Mouse (Mus musculus) gastrocnemius, adult 2 months (tissue): ENCODE measurements around the gene Gdf9. TPM values are rescaled to one million over a fixed set of nuclear protein-coding genes. Genes with fewer than 3 reads are reported as not detected.
A peak's percentile ranks its signal among the peaks of the same experiment; 100 is the strongest.
"Not testable (repeated sequence)": the region's sequence is repeated elsewhere in the genome, so short reads cannot be mapped to it uniquely, and the experiment has no call there.

Experiments
- DNase-seq: peaks from one replicate; pipeline ENCODE4 v3.0.0; 2022
- H3K27ac ChIP-seq: fragments of 200-600 bp; 2 replicates; pipeline ENCODE4 v1.8.1; 2022; ENCODE audit warnings: mild to moderate bottlenecking
- H3K4me3 ChIP-seq: fragments of 200-600 bp; 2 replicates; pipeline ENCODE4 v1.8.1; 2022; ENCODE audit warnings: mild to moderate bottlenecking, moderate library complexity
- CTCF ChIP-seq: fragments of 200-600 bp; IDR thresholded peaks from 2 replicates; pipeline ENCODE4 v1.8.1; 2022; ENCODE audit warnings: antibody characterized with exemption, mild to moderate bottlenecking, moderate library complexity
- intact Hi-C: fragments of 180-260 bp; cut with DNase I; formaldehyde crosslinking; loops from one replicate; pipeline ENCODE4 v1.15.1; 2025
- long read RNA-seq, 2 experiments: library from polyadenylated mRNA; stranded (forward); transcript quantifications; one replicate each; pipeline ENCODE4 v2.0.0; 2021
- total RNA-seq, 2 experiments: library from RNA; stranded (reverse); gene quantifications; 2 replicates each; pipeline ENCODE4 v1.2.3; 2021

Gene Gdf9
- under 1 TPM; 0.26 to 0.61 TPM for total RNA-seq
- long read RNA-seq, experiment 1, partial matches to known transcripts: 0 of 2 reads
- long read RNA-seq, experiment 1, other reads (novel, unspliced or antisense): 2 of 2 reads
- long read RNA-seq, experiment 2: 0 reads

DNA sequence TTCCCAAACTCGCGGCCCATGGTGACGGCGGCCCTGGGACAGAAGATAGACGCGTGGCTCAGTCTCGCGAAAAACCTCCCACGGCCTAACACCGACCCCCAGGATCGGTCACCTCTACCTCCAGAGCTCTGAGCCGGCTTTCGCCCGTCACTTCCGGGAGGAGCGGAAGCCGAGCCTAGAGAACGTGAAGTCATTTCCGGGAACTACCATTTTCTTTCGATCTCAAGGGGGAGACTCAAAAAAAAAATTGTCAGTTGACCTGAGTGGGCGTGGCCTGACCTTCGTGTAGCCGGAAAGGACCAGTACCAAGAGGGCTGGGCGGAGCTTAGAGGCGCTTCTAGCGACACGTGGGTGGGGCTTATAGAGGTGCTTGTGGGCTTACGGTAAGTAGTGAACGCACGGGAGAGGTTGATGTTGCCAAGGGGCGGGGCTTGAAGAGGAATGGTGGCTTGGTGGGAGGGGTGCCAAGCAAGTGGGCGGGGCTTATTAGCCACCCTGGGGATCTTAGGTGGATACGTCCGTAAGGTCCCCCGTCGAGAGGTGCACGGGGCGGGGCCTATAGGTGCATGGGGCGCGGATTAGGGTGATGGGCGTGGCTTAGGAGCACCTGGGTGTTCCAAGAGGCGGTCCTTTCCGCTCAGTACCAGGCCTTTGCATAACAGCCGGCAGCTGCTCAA, at the start of gene Gdf9, which contains the start of gene Uqcrq:
Gdf9 (plus strand) TSS at position 354 of the 677 bp plus-strand sequence.
Uqcrq (minus strand) TSS at position 162 of the 677 bp plus-strand sequence.
- Histone ChIP-seq H3K27ac (peak within 1 kb of the TSS; percentile 97), H3K4me3 (peak within 1 kb of the TSS; percentile 80)
- intact Hi-C loops: loop anchor here (2.0 kb wide), 1 partner anchor 130 kb away; the partner anchor contains the start of gene Hspa4
- TF ChIP-seq CTCF: no peak
- DNase-seq: peak; percentile 99

- no peak overlapping the region for H3K27ac ChIP-seq
- intact Hi-C loops: no loop called here
- no peak for DNase-seq
- no peak overlapping the region for H3K4me3 ChIP-seq
- no peak for TF ChIP-seq CTCF
Observed at GRCm38 (mm10) chr11:53383758-53384428, 46.9 kb upstream of the Gdf9 start.

DNA sequence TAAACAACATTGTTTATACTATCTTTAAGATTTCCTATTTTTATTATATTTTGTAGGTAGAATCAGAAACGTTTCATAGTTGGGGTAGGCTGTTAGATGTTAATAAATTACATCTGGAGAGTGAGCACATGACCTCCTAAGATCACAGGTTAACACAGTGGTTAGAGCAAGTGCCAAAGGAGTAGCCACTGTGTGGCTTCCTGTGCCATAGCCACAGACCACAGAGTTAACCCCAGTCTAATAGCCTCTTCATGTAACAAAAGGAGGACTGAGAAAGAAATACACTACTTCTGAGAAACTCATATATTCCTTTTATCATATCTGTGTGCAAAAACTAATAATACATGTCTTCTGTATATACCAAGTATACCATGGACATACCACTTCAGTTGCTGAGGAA, 37.0 kb upstream of the Gdf9 start:
- no peak for DNase-seq
- Histone ChIP-seq H3K27ac (no peak overlapping the region), H3K4me3 (no peak overlapping the region)
- intact Hi-C loops: no loop called here
- TF ChIP-seq CTCF: no peak

DNA sequence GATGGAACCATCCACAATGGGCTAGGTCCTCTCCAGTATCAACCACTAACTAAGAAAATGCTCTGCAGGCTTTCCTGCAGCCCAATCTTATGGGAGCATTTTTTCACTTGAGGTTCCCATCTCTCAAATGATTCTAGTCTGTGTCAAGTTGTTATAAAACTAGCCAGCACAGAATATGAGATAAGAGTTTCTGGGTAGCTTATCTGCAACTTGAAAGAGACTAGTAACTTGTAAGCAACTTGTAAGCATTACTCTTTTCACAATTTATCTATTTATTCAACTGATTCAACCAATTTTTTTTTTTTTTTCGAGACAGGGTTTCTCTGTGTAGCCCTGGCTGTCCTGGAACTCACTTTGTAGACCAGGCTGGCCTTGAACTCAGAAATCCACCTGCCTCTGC, 27.2 kb upstream of the Gdf9 start:
- DNase-seq: no peak
- H3K27ac ChIP-seq: no peak overlapping the region
- TF ChIP-seq CTCF: no peak
- intact Hi-C loops: no loop called here
- H3K4me3 ChIP-seq: no peak overlapping the region

DNA sequence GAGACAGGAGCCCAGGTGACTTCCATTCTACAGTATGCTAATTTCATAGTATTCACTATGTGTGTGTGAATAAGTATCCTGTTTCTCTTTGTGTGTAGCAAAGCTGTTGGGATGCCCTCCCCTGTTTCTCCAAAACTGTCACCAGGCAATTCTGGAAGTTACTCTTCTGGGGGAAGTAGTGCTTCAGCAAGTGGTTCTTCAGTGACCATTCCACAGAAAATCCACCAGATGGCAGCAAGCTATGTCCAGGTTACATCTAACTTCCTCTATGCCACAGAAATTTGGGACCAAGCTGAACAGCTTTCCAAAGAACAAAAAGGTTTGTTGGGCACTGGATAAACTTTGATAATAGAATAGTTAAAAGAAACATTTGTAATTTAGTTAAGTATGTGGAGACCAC, 19.1 kb upstream of the Gdf9 start:
- intact Hi-C loops: no loop called here
- DNase-seq: no peak
- Histone ChIP-seq H3K4me3 (no peak overlapping the region), H3K27ac (no peak overlapping the region)
- TF ChIP-seq CTCF: peak; percentile 72

- Histone ChIP-seq H3K27ac (no peak overlapping the region), H3K4me3 (no peak overlapping the region)
- intact Hi-C loops: no loop called here
- TF ChIP-seq CTCF: no peak
- DNase-seq: no peak
Observed at GRCm38 (mm10) chr11:53413871-53414270, 17.0 kb upstream of the Gdf9 start.

GRCm38 (mm10) chr11:53418048-53418447, 12.8 kb upstream of the Gdf9 start:
- H3K4me3 ChIP-seq: no peak overlapping the region
- H3K27ac ChIP-seq: no peak overlapping the region
- no peak for DNase-seq
- intact Hi-C loops: no loop called here
- no peak for TF ChIP-seq CTCF

DNA sequence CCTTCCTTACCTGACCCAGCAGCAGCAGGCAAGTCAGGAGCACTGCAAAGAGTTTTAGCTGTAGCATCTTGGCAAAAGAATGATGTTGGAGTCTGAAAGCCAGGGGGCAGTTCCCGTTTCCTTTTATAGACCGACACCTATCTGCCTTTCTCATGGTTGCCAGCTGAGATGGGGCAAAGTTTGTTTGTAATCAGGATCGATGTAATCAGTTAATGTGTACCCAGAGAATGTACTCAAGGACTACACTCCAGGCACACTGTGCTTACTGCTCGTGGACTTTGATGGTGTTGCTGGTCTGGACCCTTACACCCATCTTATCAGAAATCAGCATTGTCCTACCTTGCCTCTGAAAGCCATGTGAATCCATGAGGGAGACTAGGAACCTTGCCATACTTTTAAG, 7.8 kb upstream of the Gdf9 start, which contains the start of gene Leap2:
Leap2 (minus strand) TSS at position 135 of the 400 bp plus-strand sequence.
- TF ChIP-seq CTCF: no peak
- no peak for DNase-seq
- intact Hi-C loops: no loop called here
- H3K27ac ChIP-seq: no peak within 1 kb of the TSS
- no peak within 1 kb of the TSS for H3K4me3 ChIP-seq

DNA sequence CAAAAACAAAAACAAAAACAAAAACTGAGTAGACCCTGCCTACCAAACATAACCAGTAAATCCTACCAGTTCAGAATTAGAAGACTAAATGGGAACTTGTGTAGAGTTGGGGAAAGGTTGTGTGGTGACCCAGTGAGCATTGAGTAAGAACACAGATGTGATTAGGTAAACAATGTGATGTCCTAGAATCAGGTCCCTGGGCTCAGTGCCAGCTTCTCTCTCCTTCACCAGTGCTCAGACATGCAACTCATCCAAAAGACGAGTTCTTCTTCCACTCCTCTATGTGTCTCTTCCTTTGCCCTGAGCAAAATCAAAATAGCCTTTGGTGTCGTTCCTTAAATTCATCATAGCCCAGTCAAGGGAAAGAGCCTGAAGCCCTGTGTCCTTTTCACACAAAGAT, 6.0 kb upstream of the Gdf9 start:
- Histone ChIP-seq H3K27ac (no peak overlapping the region), H3K4me3 (no peak overlapping the region)
- DNase-seq: no peak
- TF ChIP-seq CTCF: no peak
- intact Hi-C loops: no loop called here

GRCm38 (mm10) chr11:53425251-53425650, 5.6 kb upstream of the Gdf9 start:
- intact Hi-C loops: no loop called here
- H3K4me3 ChIP-seq: no peak overlapping the region
- H3K27ac ChIP-seq: no peak overlapping the region
- TF ChIP-seq CTCF: no peak
- no peak for DNase-seq

DNA sequence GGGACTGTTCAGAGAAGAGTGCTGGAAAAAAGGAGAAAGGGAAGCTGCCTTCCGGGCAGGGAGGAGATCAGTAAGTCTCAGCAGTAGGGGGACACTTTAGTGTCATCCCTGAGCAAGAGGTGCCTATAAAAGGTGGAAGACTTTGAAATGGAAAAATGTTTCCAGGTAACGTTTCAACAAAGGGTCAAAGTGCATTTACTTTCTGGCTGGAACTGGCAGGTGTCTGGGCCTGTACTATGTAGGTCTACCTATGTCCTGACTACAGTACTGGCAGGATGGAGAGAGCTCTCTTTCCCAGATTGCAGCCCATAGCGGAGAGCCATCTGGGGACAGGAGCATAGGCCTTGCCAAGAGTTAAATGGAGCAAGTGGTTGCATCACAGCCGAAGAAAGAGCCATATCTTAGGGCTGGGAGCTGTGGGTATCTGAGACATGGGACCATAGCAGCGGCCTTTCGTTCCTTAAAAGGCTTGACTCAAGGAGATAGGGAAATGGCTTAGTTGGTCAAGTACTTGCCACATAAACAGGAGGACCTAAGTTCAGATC, 5.0 kb upstream of the Gdf9 start:
- TF ChIP-seq CTCF: no peak
- no peak overlapping the region for H3K27ac ChIP-seq
- intact Hi-C loops: no loop called here
- H3K4me3 ChIP-seq: no peak overlapping the region
- no peak for DNase-seq

DNA sequence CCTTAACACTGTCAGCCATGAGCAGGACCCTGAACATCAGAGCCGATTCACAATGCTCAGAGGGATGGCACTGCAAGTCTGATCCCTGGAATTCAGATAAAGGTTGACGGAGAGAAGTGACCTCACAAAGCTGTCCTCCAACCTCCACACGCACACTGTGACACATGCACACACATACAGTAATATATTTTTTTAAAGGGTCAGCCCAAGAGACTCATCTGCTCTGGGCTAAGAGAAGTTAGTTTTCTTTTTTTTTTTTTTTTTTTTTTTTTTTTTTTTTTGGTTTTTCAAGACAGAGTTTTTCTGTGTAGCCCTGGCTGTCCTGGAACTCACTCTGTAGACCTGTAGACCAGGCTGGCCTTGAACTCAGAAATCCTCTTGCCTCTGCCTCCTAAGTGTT, 3.9 kb upstream of the Gdf9 start:
- DNase-seq, H3K4me3 ChIP-seq, H3K27ac ChIP-seq, intact Hi-C loops: not testable (repeated sequence)
